Mouse (Mus musculus): ENCODE results near the gene Tmem9b.

The Tmem9b gene

DNA sequence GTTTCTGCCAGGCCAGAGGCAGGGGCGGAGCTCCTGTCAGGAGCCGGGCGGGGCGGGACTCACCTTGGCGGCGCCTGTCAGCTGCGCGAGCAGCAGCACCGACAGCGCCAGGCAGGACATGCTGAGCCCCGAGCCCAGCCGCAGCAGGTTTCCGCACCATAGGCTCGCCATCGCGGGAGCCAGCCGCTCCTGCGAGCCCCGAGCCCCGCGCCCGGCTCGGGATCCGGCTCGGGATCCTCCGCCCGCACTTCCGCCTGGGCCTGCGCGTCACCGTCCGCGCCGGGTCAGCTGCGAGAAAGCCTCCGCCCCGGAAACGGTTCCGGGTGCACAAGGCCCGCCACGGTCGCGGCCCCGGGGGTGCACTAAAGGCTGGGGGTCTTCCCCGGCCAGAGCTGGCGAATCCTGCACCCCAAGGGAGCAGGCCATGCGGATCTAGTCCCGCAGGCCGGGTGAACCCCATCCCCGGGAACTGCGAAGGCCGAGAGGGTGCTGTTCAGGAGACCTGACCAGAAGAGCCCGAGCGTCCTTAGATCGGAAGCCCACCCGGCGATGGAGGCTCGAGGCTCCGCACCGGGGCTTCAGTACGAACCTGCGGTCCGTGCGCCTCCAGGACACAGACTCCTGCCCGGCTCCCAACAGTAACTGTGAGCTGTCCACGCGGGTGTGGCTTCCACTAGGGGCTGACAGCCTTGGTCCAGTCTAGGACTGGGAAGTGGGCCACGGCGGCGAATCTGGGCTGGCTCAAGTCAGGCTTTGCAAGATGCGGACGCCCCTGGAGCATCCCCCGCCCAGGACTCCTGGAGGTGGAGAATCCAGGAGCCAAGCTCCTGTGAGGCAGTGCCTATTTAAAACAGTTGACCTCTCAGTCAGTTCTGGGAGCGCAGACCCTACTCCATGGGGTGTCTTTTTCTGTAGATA, at the start of gene Tmem9b:
Gene Tmem9b, minus strand, starts transcription at position 868 of the 918 bp plus-strand sequence.
- DNase-seq (ENCODE audit: low read depth): peak; percentile 82

GRCm38 (mm10) chr7:109800626-109801025, 48.0 kb upstream of the Tmem9b start:
- no peak for DNase-seq (ENCODE audit: low read depth)

DNA sequence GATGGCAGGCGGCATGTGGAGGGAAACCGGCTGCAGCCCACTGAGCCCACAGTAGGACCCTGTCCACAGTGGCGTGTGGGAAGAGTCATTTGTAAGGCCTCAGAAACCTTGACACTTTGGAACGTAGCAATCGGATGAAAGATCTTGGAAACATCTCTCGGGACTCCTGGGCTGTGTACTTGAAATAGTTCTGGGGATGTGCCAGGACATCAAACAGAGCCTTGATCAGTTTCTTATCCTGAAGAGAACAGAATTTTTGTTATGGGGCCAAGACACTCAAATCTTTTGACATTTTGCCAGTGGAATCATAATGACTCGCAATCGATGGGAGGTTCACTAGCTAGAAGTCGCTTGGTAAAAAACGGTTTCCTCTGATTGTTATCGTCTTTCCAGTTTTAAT, 46.5 kb upstream of the Tmem9b start:
- DNase-seq (ENCODE audit: low read depth): no peak

DNA sequence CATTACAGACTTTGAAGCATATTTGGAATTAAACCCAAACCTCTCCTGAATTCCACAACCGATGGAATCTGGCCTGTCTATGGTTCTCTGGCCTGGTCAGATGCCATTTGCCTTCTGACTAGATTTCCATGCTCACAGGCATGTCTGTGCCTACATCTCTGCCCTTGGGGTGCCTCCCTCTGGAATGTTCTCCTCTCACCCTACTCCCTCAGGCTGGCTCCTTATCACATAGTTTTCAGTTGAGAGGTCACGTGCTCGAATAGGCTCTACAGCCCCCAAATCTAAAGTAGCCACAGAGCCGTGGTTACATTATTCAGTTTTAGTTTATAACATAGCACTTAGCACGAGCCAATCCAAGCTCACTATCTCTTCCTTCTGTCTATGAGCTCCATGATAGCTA, 42.9 kb upstream of the Tmem9b start:
- no peak for DNase-seq (ENCODE audit: low read depth)

DNA sequence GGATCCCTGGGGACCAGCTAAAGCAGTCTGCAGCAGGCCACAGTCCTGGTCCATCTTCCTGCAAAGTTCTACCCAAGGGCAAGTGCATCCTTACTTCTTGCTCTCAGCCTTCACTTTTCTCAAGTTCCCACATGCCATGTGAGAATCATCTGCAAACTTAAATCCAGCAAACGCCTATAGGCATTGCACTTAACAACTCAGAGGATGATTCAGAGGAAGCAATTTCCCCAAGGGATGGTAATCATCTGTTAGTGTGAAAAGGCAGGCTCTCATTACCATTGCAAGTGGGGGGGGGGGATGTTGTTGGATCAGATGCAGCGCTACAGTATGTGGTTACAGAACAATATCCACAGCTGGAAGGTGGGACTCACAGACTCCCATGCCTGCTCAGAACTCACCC, 41.9 kb upstream of the Tmem9b start:
- no peak for DNase-seq (ENCODE audit: low read depth)

GRCm38 (mm10) chr7:109792759-109793158, 40.1 kb upstream of the Tmem9b start:
- DNase-seq (ENCODE audit: low read depth): peak; percentile 82

DNA sequence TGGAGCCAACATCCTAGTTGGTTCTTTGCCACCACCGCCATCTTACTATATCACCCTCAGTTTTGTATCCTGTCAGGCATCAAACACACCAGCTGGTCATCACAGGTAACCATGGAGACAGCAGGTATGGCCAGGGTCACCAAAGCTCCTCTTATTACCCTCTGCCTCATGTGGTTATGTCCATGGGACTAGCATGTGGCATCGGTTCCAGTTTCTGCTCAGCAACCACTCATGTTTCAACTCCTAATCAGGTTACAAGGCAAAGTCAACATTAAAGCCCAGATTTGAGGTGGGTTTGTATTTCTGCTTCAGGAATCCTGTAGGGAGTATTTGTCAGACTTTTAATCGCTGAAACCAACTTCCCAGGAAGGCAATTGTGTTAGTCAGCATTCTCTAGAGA, 38.1 kb upstream of the Tmem9b start:
- no peak for DNase-seq (ENCODE audit: low read depth)

GRCm38 (mm10) chr7:109787860-109788259, 35.2 kb upstream of the Tmem9b start:
- DNase-seq (ENCODE audit: low read depth): no peak

- no peak for DNase-seq (ENCODE audit: low read depth)
These were observed 30.6 kb upstream of the Tmem9b start for GRCm38 (mm10) chr7:109783281-109783680.

DNA sequence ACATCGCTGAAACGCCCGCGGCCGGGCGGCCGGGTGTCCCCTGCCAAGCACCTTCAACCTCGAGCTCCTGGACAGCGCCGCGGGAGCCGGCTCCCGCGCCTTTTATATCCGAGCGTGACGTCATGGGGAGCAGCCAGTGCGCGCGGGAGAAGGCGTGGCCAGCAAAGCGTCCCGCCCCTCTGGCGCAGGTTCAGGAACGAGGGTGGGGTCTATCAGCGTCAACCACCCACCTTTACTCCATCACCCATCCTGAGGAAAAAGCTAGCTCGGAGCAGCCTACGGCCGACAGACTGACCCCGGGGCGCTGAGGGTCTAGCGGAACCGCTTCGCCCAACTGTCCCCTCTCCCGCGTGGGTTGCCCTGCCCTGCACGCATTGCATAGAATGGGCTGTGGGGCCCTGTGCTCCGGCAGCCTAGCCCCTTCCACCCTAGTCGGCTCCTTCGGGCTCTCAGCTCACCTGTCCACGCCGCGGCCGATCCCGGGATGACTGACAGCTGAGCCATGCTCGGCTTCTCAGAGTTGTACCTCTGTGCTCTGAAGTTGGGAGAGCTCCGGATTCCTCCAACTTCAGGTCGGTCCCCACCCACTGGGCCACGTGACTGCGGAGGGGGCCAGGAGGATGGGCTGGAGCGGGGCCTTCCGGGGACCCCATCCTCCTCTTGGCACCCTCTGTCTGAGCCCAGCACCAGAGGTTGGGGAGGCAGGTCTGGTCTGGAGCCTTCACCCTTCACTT, 29.0 kb upstream of the Tmem9b start, which contains the start of gene Nrip3:
Gene Nrip3, minus strand, starts transcription at position 556 of the 734 bp plus-strand sequence.
- DNase-seq (ENCODE audit: low read depth): peak; percentile 80

DNA sequence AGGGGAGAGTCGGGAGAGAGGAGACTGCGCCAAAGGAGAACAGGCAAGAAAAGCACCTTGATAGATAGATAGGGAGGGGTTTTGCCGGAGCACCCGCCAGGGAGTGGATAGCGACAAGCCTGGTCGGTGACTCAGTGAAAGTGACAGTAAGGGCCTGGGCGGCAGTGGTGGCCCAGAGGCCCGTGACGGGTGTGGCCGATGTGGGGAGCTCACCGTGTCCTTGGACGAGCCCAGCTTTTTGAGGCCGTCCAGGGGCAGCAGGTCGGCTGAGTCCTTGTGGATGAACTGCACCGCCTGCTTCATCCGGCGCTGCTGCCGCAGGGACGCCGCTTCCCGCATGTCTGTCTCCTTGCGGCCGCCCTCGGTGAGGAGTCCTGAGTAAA, 28.4 kb upstream of the Tmem9b start:
- DNase-seq (ENCODE audit: low read depth): no peak

DNA sequence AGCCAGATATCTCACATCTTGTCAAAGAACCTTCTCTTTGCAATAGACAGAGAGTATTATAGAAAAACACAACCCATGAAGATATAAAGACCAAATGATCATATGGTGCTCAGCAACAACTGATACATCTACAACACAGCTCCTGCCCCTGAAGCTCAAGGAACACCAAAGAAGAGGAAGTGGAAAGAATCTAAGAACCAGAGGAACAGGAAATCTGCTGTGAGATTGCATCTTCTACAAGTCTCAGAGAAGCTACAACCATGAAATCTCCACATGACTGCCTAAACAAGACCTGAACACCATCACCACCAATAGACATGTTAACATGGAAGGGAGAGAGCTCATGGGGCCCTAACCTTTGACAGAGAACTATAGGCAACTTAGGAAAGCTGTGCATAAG, 19.6 kb upstream of the Tmem9b start:
- peak; percentile 26 for DNase-seq (ENCODE audit: low read depth)

DNA sequence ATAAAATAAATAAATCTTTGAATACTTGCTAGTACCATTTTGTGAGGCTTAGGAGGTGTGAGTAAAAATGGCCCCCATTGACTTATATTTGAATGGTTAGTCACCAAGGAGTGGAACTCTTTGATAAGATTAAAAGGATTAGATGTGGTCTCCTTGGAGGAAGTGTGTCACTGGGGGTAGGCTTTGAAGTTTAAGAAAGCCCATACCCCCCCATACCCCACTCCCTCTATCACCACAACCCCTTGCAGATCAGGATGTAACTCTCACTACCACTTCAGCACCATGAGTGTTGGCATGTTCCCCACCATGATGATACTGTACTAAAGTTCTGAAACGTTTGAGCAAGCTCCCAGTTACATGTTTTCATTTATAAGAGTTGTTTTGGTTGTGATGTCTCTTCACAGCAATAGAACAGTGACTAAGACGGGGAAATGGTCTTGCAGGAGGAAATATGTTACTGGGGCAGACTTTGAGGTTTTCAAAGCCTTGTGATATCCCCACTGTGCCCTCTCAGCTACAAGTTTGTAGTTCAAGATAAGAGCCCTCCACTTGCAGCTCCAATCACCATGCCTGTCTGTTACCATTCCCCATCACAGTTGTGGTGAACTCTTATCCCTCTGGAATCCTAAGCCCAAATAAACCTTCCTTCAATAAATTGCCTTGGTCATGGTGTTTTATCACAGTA, 16.2 kb upstream of the Tmem9b start:
- DNase-seq (ENCODE audit: low read depth): peak; percentile 48

GRCm38 (mm10) chr7:109767575-109768350, 15.1 kb upstream of the Tmem9b start:
- no peak for DNase-seq (ENCODE audit: low read depth)

DNA sequence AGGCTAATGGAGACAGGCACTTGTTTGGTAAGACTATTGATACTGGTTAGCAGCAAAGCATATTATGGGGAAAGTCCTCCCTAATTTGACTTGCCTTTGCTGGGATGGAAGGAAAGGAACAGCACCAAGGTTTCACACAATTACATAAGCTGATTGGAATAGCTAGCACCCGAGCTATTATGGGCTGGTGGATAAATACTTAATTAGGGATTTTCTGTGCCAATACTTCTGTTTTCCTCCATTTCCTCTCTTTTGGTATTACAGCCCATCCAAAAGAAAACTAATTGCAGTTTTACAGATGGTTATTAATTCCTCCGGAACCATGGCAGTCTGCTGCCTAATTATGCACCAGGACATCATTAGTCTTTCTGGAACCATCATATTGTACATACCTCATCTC, 11.3 kb upstream of the Tmem9b start:
- no peak for DNase-seq (ENCODE audit: low read depth)

GRCm38 (mm10) chr7:109756291-109756690, 3.6 kb upstream of the Tmem9b start:
- DNase-seq (ENCODE audit: low read depth): no peak

DNA sequence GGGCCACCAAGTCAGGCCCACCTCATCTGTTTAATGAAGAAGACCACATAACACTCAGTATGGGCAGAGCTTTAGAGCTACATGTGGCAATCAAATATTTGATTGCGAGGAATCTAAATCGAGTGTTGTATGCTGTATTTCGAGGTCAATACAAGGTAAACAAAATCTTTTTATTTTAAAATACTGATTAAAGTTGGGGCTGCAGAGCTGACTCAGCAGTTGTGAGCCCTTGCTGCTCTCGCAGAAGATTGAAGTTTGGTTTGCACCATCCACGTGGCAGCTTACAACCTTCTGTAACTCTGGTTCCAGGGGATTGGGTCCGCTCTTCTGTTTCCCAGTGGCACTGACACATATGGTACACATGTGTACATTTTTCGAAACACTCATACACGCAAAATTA, 1.4 kb upstream of the Tmem9b start:
- no peak for DNase-seq (ENCODE audit: low read depth)

- peak; percentile 32 for DNase-seq (ENCODE audit: low read depth)
These were observed 1.2 kb downstream of the Tmem9b start for GRCm38 (mm10) chr7:109751427-109752007.

DNA sequence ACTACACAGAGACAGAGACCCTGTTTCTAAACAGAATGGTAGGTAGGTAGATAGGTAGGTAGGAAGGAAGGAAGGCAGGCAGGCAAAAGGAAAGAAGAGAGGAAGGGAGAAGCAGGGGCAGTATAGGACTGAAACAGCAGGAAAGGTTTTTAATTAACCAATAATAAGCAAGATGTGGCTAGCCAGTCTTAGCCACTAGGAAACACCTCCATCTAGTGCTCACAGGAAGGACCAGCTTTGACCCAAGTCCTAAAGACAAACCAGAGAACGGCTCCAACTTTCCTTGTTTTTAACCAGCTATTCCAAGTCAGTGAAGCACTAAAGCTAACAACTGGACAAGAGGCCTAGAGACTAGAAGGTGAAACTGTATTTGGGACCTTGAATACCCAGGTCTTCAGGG, 4.9 kb downstream of the Tmem9b start:
- no peak for DNase-seq (ENCODE audit: low read depth)

DNA sequence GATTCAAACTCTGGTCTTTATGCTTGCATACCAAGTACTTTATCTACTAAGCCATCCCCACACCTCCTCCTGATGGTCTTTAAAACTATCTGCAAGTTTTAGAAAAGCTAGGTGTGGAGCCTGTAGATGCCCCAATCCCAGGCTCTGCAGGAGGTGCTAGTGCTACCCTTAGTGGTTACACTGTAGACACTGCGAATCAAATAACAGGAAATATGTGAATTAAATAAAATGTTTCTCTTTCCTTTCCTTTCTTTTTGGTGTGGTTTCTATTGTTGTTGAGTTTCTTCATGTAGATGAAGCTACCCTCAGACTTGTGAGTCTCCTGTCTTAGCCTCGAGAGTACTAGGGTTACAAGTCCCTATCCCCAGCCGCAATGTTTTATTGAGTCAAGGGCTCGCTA, 11.0 kb downstream of the Tmem9b start:
- DNase-seq (ENCODE audit: low read depth): peak; percentile 73

DNA sequence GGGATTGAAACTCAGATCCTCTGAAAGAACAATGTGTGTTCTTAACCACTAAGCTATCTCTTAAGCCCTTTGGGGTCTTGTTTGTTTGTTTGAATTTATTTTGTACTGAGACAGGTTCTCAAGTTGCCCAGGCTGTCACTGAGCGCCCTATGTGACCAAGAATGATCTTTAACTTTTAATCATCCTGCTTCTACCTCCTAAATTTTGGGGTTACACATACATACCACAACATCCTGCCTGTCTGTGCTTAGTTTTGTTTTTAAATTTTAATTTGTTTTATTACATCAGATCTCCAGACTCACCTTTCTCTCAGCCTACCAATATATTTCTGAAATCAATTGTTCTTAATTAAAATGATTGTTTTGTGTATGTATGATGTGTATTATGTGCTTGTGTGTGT, 11.6 kb downstream of the Tmem9b start:
- peak; percentile 48 for DNase-seq (ENCODE audit: low read depth)
